In genomic region chr19:58822454-58823200, GRCm38 (mm10) we compare ENCODE assay signal across 8 mouse cellular contexts. TPM values are rescaled to one million over a fixed set of nuclear protein-coding genes. Genes with fewer than 3 reads are reported as not detected.
DNase-seq lines count a peak whose midpoint lies in the region; ATAC-seq lines count a peak whose summit lies in the region.

No protein-coding gene starts in this region.

- peak; percentile 69 for ATAC-seq in frontal cortex, adult (ENCODE audit: low TSS enrichment)

- intact Hi-C loops in heart, postnatal 10 days (cut with DNase I): loop anchor here (2.0 kb wide), 1 partner anchor 14 kb away; no protein-coding TSS in a partner anchor

- DNase-seq in ovary, postnatal 14 days (ENCODE audit: low spot score): peak; percentile 22
- no peak for DNase-seq in ovary, adult 18-20 months (ENCODE audit: low spot score)
- peak; percentile 92 to 94 for DNase-seq in heart, postnatal 10 days
- DNase-seq in layer of hippocampus, adult 8-10 months (ENCODE audit: low spot score in 2 of 2): peak; percentile 69 to 74
- peak; percentile 53 for DNase-seq in retina, postnatal 7 days (ENCODE audit: low read depth, low spot score)
- no peak for DNase-seq in liver
- no peak for DNase-seq in natural killer cell, adult 2 months (ENCODE audit: low spot score in 2 of 2)

RNA-seq across cellular contexts. Expression of gene 1700019N19Rik, which starts 28.4 kb away (rescaled TPM):
- not detected for total RNA-seq in heart, postnatal 10 days (2021)
- under 1 TPM in 1 of 4 experiments, not detected in 3; 0.33 TPM for total RNA-seq in layer of hippocampus, adult 8-10 months (2022)

Comparison
In these comparisons a context has a peak if more than half of its experiments do, and no peak if none do; other contexts are left out.
1. DNase-seq: peak in ovary, postnatal 14 days (single experiment), heart, postnatal 10 days (2 of 2), layer of hippocampus, adult 8-10 months (2 of 2) and retina, postnatal 7 days (single experiment); none in ovary, adult 18-20 months (single experiment), liver (single experiment) and natural killer cell, adult 2 months (0 of 2).